ENCODE assay signal across 25 mouse cellular contexts in genomic region chr7:144640817-144641216, GRCm38 (mm10). TPM values are rescaled to one million over a fixed set of nuclear protein-coding genes. Genes with fewer than 3 reads are reported as not detected.
DNase-seq lines count a peak whose midpoint lies in the region; ATAC-seq lines count a peak whose summit lies in the region.
"Had no signal": no experiment of that assay in that cellular context is flagged by ENCODE, and none has a peak within 500 bp of the region (broad histone marks: within the 10 kb centered on the region; RNA-seq: fewer than 3 reads in every experiment).

No protein-coding gene starts in this region.

- H3K36me3 ChIP-seq in hindbrain, embryonic 10.5 days, result 0 out of 2 replicates have a peak, but pooled peaks cover 15% of the 10 kb centered on the region
- H3K36me3 ChIP-seq in hindbrain, embryonic 14.5 days (replicated peaks; ENCODE audit: control insufficient read depth, insufficient read depth), result no peaks in the 10 kb centered on the region
- H3K36me3 ChIP-seq in neural tube, embryonic 13.5 days, result no peaks in the 10 kb centered on the region
- no peaks in the 10 kb centered on the region for H3K36me3 ChIP-seq in midbrain, embryonic 15.5 days (replicated peaks)
- H3K36me3 ChIP-seq: embryonic facial prominence, embryonic 15.5 days; heart, embryonic 10.5 days; heart, embryonic 15.5 days; limb, embryonic 12.5 days; liver, embryonic 15.5 days; stomach, embryonic 15.5 days had no signal

- no peak overlapping the region for H3K4me2 ChIP-seq in hindbrain, embryonic 14.5 days (replicated peaks)
- no peak overlapping the region for H3K4me2 ChIP-seq in neural tube, embryonic 13.5 days
- no peak overlapping the region for H3K4me2 ChIP-seq in midbrain, embryonic 15.5 days
- H3K4me2 ChIP-seq: embryonic facial prominence, embryonic 15.5 days; heart, embryonic 15.5 days; limb, embryonic 12.5 days; liver, embryonic 15.5 days; lung, embryonic 15.5 days; stomach, embryonic 15.5 days had no signal

- WGBS in hindbrain, embryonic 10.5 days, result 75% methylated on average over 1 of the region's 1 CpGs
- WGBS in hindbrain, embryonic 14.5 days, result 53% methylated on average over 1 of the region's 1 CpGs
- 37% methylated on average over 1 of the region's 1 CpGs for WGBS in neural tube, embryonic 13.5 days
- WGBS in midbrain, embryonic 15.5 days, result 81% methylated on average over 1 of the region's 1 CpGs

- no peak; the same call in 1 of the 2 replicates for ATAC-seq in hindbrain, embryonic 14.5 days (ENCODE audit: low FRiP score)
- ATAC-seq in neural tube, embryonic 13.5 days (ENCODE audit: low read depth), result 0 out of 2 replicates have a peak, but pooled peaks have one; percentile 11
- no peak for ATAC-seq in midbrain, embryonic 15.5 days (replicated peaks)
- ATAC-seq in cerebellum, adult (ENCODE audit: insufficient number of reproducible peaks, low FRiP score, low TSS enrichment), result no peak
- ATAC-seq: CD4-positive, CD25-positive, alpha-beta regulatory T cell, adult 4 months had no signal

- no peak for DNase-seq in hindbrain, embryonic 10.5 days (ENCODE audit: low spot score)
- no peak for DNase-seq in hindbrain, embryonic 14.5 days (ENCODE audit: low spot score)
- DNase-seq in neural tube, embryonic 10.5 days (ENCODE audit: extremely low spot score, low spot score), result no peak
- no peak for DNase-seq in layer of hippocampus, postnatal 14 days (ENCODE audit: low spot score in 2 of 2)
- DNase-seq: adrenal gland, postnatal 14 days; cerebellum, adult 2 months; cerebellum, postnatal 25 days; gastrocnemius, postnatal 25 days; heart, adult 11 months; kidney, adult 11 months; kidney, postnatal 25 days; right cerebral cortex, postnatal 25 days had no signal

- no peak overlapping the region for H3K4me3 ChIP-seq in hindbrain, embryonic 10.5 days
- no peak overlapping the region for H3K4me3 ChIP-seq in hindbrain, embryonic 14.5 days (replicated peaks; ENCODE audit: low read length)
- H3K4me3 ChIP-seq in neural tube, embryonic 13.5 days, result no peak overlapping the region
- H3K4me3 ChIP-seq in midbrain, embryonic 15.5 days, result no peak overlapping the region
- H3K4me3 ChIP-seq: embryonic facial prominence, embryonic 10.5 days; embryonic facial prominence, embryonic 15.5 days; heart, embryonic 10.5 days; heart, embryonic 15.5 days; left cerebral cortex, adult 2 months; limb, embryonic 12.5 days; liver, embryonic 15.5 days; lung, embryonic 15.5 days; stomach, embryonic 15.5 days had no signal

- H3K4me1 ChIP-seq in hindbrain, embryonic 10.5 days (replicated peaks), result peaks cover 14% of the 10 kb centered on the region
- H3K4me1 ChIP-seq in hindbrain, embryonic 14.5 days (replicated peaks; ENCODE audit: control insufficient read depth, insufficient read depth, low read length), result no peaks in the 10 kb centered on the region
- peaks cover 7% of the 10 kb centered on the region for H3K4me1 ChIP-seq in neural tube, embryonic 13.5 days (replicated peaks)
- H3K4me1 ChIP-seq in midbrain, embryonic 15.5 days, result peaks cover 10% of the 10 kb centered on the region
- H3K4me1 ChIP-seq: embryonic facial prominence, embryonic 15.5 days; heart, embryonic 15.5 days; limb, embryonic 12.5 days; liver, embryonic 15.5 days; lung, embryonic 15.5 days had no signal

- peaks cover 21% of the 10 kb centered on the region for H3K27me3 ChIP-seq in hindbrain, embryonic 10.5 days (ENCODE audit: insufficient read depth, poor library complexity, severe bottlenecking)
- no peaks in the 10 kb centered on the region for H3K27me3 ChIP-seq in hindbrain, embryonic 14.5 days (ENCODE audit: control insufficient read depth, insufficient read depth, low read length)
- H3K27me3 ChIP-seq in neural tube, embryonic 13.5 days, result no peaks in the 10 kb centered on the region
- H3K27me3 ChIP-seq in midbrain, embryonic 15.5 days (replicated peaks), result no peaks in the 10 kb centered on the region
- H3K27me3 ChIP-seq: embryonic facial prominence, embryonic 15.5 days; heart, embryonic 15.5 days; limb, embryonic 12.5 days; liver, embryonic 15.5 days; lung, embryonic 15.5 days; stomach, embryonic 15.5 days had no signal

- peak overlapping the region; percentile 56; the same call in 1 of the 2 replicates for H3K27ac ChIP-seq in hindbrain, embryonic 10.5 days
- H3K27ac ChIP-seq in hindbrain, embryonic 14.5 days, result no peak overlapping the region
- H3K27ac ChIP-seq in neural tube, embryonic 13.5 days (replicated peaks), result 0 out of 2 replicates have a peak overlapping the region, but pooled peaks have one; percentile 7
- peak overlapping the region; percentile 45 for H3K27ac ChIP-seq in midbrain, embryonic 15.5 days
- H3K27ac ChIP-seq: embryonic facial prominence, embryonic 10.5 days; embryonic facial prominence, embryonic 15.5 days; heart, embryonic 10.5 days; heart, embryonic 15.5 days; left cerebral cortex, adult 2 months; limb, embryonic 12.5 days; liver, embryonic 15.5 days; lung, embryonic 15.5 days; stomach, embryonic 15.5 days had no signal

- H3K9me3 ChIP-seq in hindbrain, embryonic 10.5 days, result peaks cover 2% of the 10 kb centered on the region; the same call in 1 of the 2 replicates
- no peaks in the 10 kb centered on the region for H3K9me3 ChIP-seq in hindbrain, embryonic 14.5 days (ENCODE audit: control insufficient read depth, low read length)
- H3K9me3 ChIP-seq in neural tube, embryonic 13.5 days, result no peaks in the 10 kb centered on the region
- H3K9me3 ChIP-seq in midbrain, embryonic 15.5 days, result no peaks in the 10 kb centered on the region
- H3K9me3 ChIP-seq: embryonic facial prominence, embryonic 10.5 days; embryonic facial prominence, embryonic 15.5 days; heart, embryonic 10.5 days; heart, embryonic 15.5 days; limb, embryonic 12.5 days; liver, embryonic 15.5 days; lung, embryonic 15.5 days; stomach, embryonic 15.5 days had no signal

- no peak overlapping the region for H3K9ac ChIP-seq in hindbrain, embryonic 14.5 days
- H3K9ac ChIP-seq in neural tube, embryonic 13.5 days, result no peak overlapping the region
- no peak overlapping the region for H3K9ac ChIP-seq in midbrain, embryonic 15.5 days
- H3K9ac ChIP-seq: embryonic facial prominence, embryonic 15.5 days; heart, embryonic 15.5 days; limb, embryonic 12.5 days; liver, embryonic 15.5 days; lung, embryonic 15.5 days; stomach, embryonic 15.5 days had no signal

RNA-seq across cellular contexts. Expression of gene Fadd, which starts 58.6 kb away (rescaled TPM):
- polyA plus RNA-seq in hindbrain, embryonic 10.5 days (2016; fragmentation: Nextera tagmentation; extraction: Ambion mirVana), result 10.1 TPM in 2 replicates
- 4.6 and 5.4 TPM in 2 replicates for polyA plus RNA-seq in hindbrain, embryonic 14.5 days (2014; fragmentation: Nextera tagmentation; extraction: Ambion mirVana)
- polyA plus RNA-seq in neural tube, embryonic 13.5 days (2015; fragmentation: Nextera tagmentation; extraction: Ambion mirVana), result 6.0 and 6.1 TPM in 2 replicates
- 5.1 and 5.4 TPM in 2 replicates for polyA plus RNA-seq in midbrain, embryonic 15.5 days (2015; fragmentation: Nextera tagmentation; extraction: Ambion mirVana)
- total RNA-seq in layer of hippocampus, postnatal 14 days (2021), result 1 to 10 TPM; 2.5 to 2.9 TPM
